Mouse (Mus musculus) ES-Bruce4 (cell line): Measurements from ENCODE around the gene Loxl3.

Source experiments
- CTCF ChIP-seq: IDR thresholded peaks from one replicate; pipeline ENCODE4 v1.8.1; 2011; ENCODE audit warnings: low read depth, low read length
- POLR2A ChIP-seq: IDR thresholded peaks from one replicate; pipeline ENCODE4 v1.8.1; 2011; ENCODE audit warnings: low read length; ENCODE audit not compliant: insufficient read depth

DNA sequence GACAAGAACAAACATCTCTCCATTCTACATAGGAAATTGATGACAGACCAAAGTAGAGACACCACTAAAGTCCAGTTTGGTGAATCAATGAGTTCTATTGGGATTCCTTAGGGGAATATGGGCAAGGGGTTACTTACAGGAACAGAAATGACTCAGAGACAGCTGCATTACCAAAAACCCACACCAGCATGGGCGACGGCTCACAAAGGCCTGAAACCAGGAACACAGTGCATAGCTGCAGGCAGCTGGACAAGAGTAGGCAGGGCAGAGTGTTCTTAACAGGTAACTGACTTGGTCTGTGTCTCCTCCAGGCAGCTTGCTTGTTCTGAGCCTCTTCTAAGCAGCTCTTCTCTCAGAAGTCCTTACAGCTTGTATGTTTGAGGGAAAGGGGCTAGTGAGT lies 18.2 kb upstream of the Loxl3 start:
- no peak for TF ChIP-seq CTCF
- TF ChIP-seq POLR2A: no peak
